Mouse (Mus musculus): ENCODE measurements around the gene Efhb.

Efhb gene

DNA sequence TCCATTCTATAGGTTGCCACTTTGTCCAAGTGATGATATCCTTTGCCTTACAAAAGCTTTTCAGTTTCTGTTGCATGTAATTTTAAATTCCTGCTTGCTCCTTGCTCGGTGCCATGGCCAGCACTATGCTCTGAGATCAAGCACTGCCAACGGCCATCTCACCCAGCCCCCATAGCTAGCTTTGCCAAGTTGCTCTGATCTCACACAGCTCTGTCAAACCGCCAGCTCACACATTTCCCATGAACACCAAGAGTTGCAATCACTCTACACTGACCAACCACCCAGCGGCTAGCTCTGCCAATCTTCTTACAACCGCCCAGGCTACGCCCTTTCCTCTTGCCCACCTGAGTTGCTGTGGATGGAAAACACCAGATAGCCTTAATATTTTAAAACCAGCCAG, 99.0 kb downstream of the Efhb start:
- no peak for DNase-seq (ENCODE audit: extremely low read depth, low read depth, low spot score)
